Mouse (Mus musculus): ENCODE data around the gene Tcf7l1.

DNA sequence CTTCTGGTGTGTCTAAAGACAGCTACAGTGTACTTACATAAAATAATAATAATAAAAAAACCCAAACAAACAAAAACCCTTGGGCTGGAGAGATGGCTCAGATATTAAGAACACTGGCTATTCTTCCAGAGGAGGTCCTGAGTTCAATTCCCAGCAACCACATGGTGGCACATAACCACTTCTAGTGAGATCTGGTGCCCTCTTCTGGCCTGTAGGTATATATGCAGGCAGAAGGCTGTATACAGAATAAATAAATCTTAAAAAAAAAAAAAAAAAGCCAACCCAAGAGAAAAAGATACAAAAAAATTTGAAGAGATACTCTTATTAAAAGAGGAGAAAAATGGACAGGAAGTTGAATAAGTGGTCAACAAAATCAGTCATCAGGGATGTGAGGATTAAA is 8.7 kb upstream of the Tcf7l1 start:
- TF ChIP-seq CTCF (IDR thresholded peaks at IDR 0.05; ENCODE audit: low read depth) (no peak), EP300 (IDR thresholded peaks at IDR 0.05; ENCODE audit: low read depth) (no peak)
